Mouse (Mus musculus): ENCODE data around the gene Ppp6r2. TPM values are rescaled to one million over a fixed set of nuclear protein-coding genes. Genes with fewer than 3 reads are reported as not detected.

Ppp6r2 gene
- polyA plus RNA-seq, 1 experiment from 2014 or later, result 18.2 TPM

GRCm38 (mm10) chr15:89288227-89288767 lies 76.9 kb downstream of the Ppp6r2 start:
- 85% methylated on average over 23 of the region's 23 CpGs for WGBS
- H3K27ac ChIP-seq (ENCODE audit: low read length), result no peak overlapping the region
- 0 out of 2 replicates have a peak, but pooled peaks cover 7% of the 10 kb centered on the region for H3K4me1 ChIP-seq (ENCODE audit: control insufficient read depth, insufficient read depth, low read length)
- H3K9ac ChIP-seq (ENCODE audit: low read length), result no peak overlapping the region
- H3K4me2 ChIP-seq (ENCODE audit: low read depth, low read length), result no peak overlapping the region
- ATAC-seq (replicated peaks; ENCODE audit: extremely low read depth, insufficient read depth, low FRiP score), result peak; percentile 14; the same call in 1 of the 2 replicates
- H3K27me3 ChIP-seq (ENCODE audit: control insufficient read depth, insufficient read depth, low read length), result no peaks in the 10 kb centered on the region
- H3K36me3 ChIP-seq (ENCODE audit: control insufficient read depth, insufficient read depth), result peaks cover 54% of the 10 kb centered on the region
- no peaks in the 10 kb centered on the region for H3K9me3 ChIP-seq (replicated peaks; ENCODE audit: control insufficient read depth, low read length)
- no peak overlapping the region for H3K4me3 ChIP-seq (ENCODE audit: low read length)

- no peak overlapping the region for H3K4me2 ChIP-seq (ENCODE audit: low read depth, low read length)
- H3K4me1 ChIP-seq (ENCODE audit: control insufficient read depth, insufficient read depth, low read length), result 0 out of 2 replicates have a peak, but pooled peaks cover 5% of the 10 kb centered on the region
- no peak for ATAC-seq (replicated peaks; ENCODE audit: extremely low read depth, insufficient read depth, low FRiP score)
- WGBS, result 92% methylated on average over 11 of the region's 11 CpGs
- peaks cover 58% of the 10 kb centered on the region for H3K36me3 ChIP-seq (ENCODE audit: control insufficient read depth, insufficient read depth)
- H3K9ac ChIP-seq (ENCODE audit: low read length), result no peak overlapping the region
- no peak overlapping the region for H3K4me3 ChIP-seq (ENCODE audit: low read length)
- H3K27me3 ChIP-seq (ENCODE audit: control insufficient read depth, insufficient read depth, low read length), result no peaks in the 10 kb centered on the region
- no peak overlapping the region for H3K27ac ChIP-seq (ENCODE audit: low read length)
- H3K9me3 ChIP-seq (replicated peaks; ENCODE audit: control insufficient read depth, low read length), result no peaks in the 10 kb centered on the region
Observed at GRCm38 (mm10) chr15:89289455-89289854, 78.1 kb downstream of the Ppp6r2 start.

- Histone ChIP-seq H3K9ac (ENCODE audit: low read length) (no peak overlapping the region), H3K27ac (ENCODE audit: low read length) (no peak overlapping the region), H3K9me3 (replicated peaks; ENCODE audit: control insufficient read depth, low read length) (no peaks in the 10 kb centered on the region), H3K4me3 (ENCODE audit: low read length) (no peak overlapping the region), H3K4me2 (ENCODE audit: low read depth, low read length) (no peak overlapping the region), H3K36me3 (ENCODE audit: control insufficient read depth, insufficient read depth) (peaks cover 63% of the 10 kb centered on the region), H3K27me3 (ENCODE audit: control insufficient read depth, insufficient read depth, low read length) (no peaks in the 10 kb centered on the region), H3K4me1 (ENCODE audit: control insufficient read depth, insufficient read depth, low read length) (peaks cover 6% of the 10 kb centered on the region)
- no peak for ATAC-seq (replicated peaks; ENCODE audit: extremely low read depth, insufficient read depth, low FRiP score)
- WGBS, result 83% methylated on average over 3 of the region's 3 CpGs
Observed at GRCm38 (mm10) chr15:89291521-89291920, 80.2 kb downstream of the Ppp6r2 start.

GRCm38 (mm10) chr15:89292795-89293194 lies 81.4 kb downstream of the Ppp6r2 start:
- H3K27ac ChIP-seq (ENCODE audit: low read length), result no peak overlapping the region
- H3K36me3 ChIP-seq (ENCODE audit: control insufficient read depth, insufficient read depth), result peaks cover 58% of the 10 kb centered on the region
- H3K27me3 ChIP-seq (ENCODE audit: control insufficient read depth, insufficient read depth, low read length), result no peaks in the 10 kb centered on the region
- WGBS, result 53% methylated on average over 2 of the region's 2 CpGs
- no peak overlapping the region for H3K4me2 ChIP-seq (ENCODE audit: low read depth, low read length)
- H3K9ac ChIP-seq (ENCODE audit: low read length), result no peak overlapping the region
- no peak overlapping the region for H3K4me3 ChIP-seq (ENCODE audit: low read length)
- ATAC-seq (replicated peaks; ENCODE audit: extremely low read depth, insufficient read depth, low FRiP score), result no peak
- H3K9me3 ChIP-seq (replicated peaks; ENCODE audit: control insufficient read depth, low read length), result no peaks in the 10 kb centered on the region
- peaks cover 9% of the 10 kb centered on the region for H3K4me1 ChIP-seq (ENCODE audit: control insufficient read depth, insufficient read depth, low read length)

- no peak overlapping the region for H3K4me2 ChIP-seq (ENCODE audit: low read depth, low read length)
- no peak overlapping the region for H3K27ac ChIP-seq (ENCODE audit: low read length)
- H3K9me3 ChIP-seq (replicated peaks; ENCODE audit: control insufficient read depth, low read length), result no peaks in the 10 kb centered on the region
- H3K4me1 ChIP-seq (ENCODE audit: control insufficient read depth, insufficient read depth, low read length), result peaks cover 9% of the 10 kb centered on the region
- 94% methylated on average over 10 of the region's 10 CpGs for WGBS
- no peak overlapping the region for H3K9ac ChIP-seq (ENCODE audit: low read length)
- H3K27me3 ChIP-seq (ENCODE audit: control insufficient read depth, insufficient read depth, low read length), result no peaks in the 10 kb centered on the region
- H3K36me3 ChIP-seq (ENCODE audit: control insufficient read depth, insufficient read depth), result peaks cover 51% of the 10 kb centered on the region
- ATAC-seq (replicated peaks; ENCODE audit: extremely low read depth, insufficient read depth, low FRiP score), result no peak
- no peak overlapping the region for H3K4me3 ChIP-seq (ENCODE audit: low read length)
Observed at GRCm38 (mm10) chr15:89293778-89294177, 82.4 kb downstream of the Ppp6r2 start.

- Histone ChIP-seq H3K9me3 (replicated peaks; ENCODE audit: control insufficient read depth, low read length) (no peaks in the 10 kb centered on the region), H3K4me3 (ENCODE audit: low read length) (no peak overlapping the region), H3K27ac (ENCODE audit: low read length) (no peak overlapping the region), H3K4me1 (ENCODE audit: control insufficient read depth, insufficient read depth, low read length) (peaks cover 9% of the 10 kb centered on the region), H3K27me3 (ENCODE audit: control insufficient read depth, insufficient read depth, low read length) (no peaks in the 10 kb centered on the region), H3K9ac (ENCODE audit: low read length) (no peak overlapping the region), H3K36me3 (ENCODE audit: control insufficient read depth, insufficient read depth) (peaks cover 52% of the 10 kb centered on the region), H3K4me2 (ENCODE audit: low read depth, low read length) (no peak overlapping the region)
- 80% methylated on average over 8 of the region's 8 CpGs for WGBS
- ATAC-seq (replicated peaks; ENCODE audit: extremely low read depth, insufficient read depth, low FRiP score), result no peak
Observed at GRCm38 (mm10) chr15:89295580-89296165, 84.3 kb downstream of the Ppp6r2 start.

- peak; percentile 60; the same call in 1 of the 2 replicates for ATAC-seq (replicated peaks; ENCODE audit: extremely low read depth, insufficient read depth, low FRiP score)
- WGBS, result 14% methylated on average over 1 of the region's 1 CpGs
- H3K9ac ChIP-seq (ENCODE audit: low read length), result no peak overlapping the region
Observed at GRCm38 (mm10) chr15:89296465-89296864, 85.1 kb downstream of the Ppp6r2 start.

GRCm38 (mm10) chr15:89297695-89298094 lies 86.3 kb downstream of the Ppp6r2 start:
- Histone ChIP-seq H3K27ac (ENCODE audit: low read length) (no peak overlapping the region), H3K36me3 (ENCODE audit: control insufficient read depth, insufficient read depth) (peaks cover 61% of the 10 kb centered on the region), H3K9ac (ENCODE audit: low read length) (no peak overlapping the region), H3K27me3 (ENCODE audit: control insufficient read depth, insufficient read depth, low read length) (no peaks in the 10 kb centered on the region), H3K4me3 (ENCODE audit: low read length) (no peak overlapping the region), H3K4me1 (ENCODE audit: control insufficient read depth, insufficient read depth, low read length) (peaks cover 9% of the 10 kb centered on the region), H3K9me3 (replicated peaks; ENCODE audit: control insufficient read depth, low read length) (no peaks in the 10 kb centered on the region), H3K4me2 (ENCODE audit: low read depth, low read length) (no peak overlapping the region)
- WGBS, result 91% methylated on average over 2 of the region's 2 CpGs
- ATAC-seq (replicated peaks; ENCODE audit: extremely low read depth, insufficient read depth, low FRiP score), result no peak

More at GRCm38 (mm10) chr15:89296465-89296864, 85.1 kb downstream of the Ppp6r2 start:
- H3K27ac ChIP-seq (ENCODE audit: low read length), result no peak overlapping the region; the same call in 1 of the 2 replicates
- no peak overlapping the region for H3K4me2 ChIP-seq (ENCODE audit: low read depth, low read length)
- H3K4me3 ChIP-seq (ENCODE audit: low read length), result no peak overlapping the region
- H3K36me3 ChIP-seq (ENCODE audit: control insufficient read depth, insufficient read depth), result peaks cover 60% of the 10 kb centered on the region
- no peaks in the 10 kb centered on the region for H3K27me3 ChIP-seq (ENCODE audit: control insufficient read depth, insufficient read depth, low read length)
- no peaks in the 10 kb centered on the region for H3K9me3 ChIP-seq (replicated peaks; ENCODE audit: control insufficient read depth, low read length)
- H3K4me1 ChIP-seq (ENCODE audit: control insufficient read depth, insufficient read depth, low read length), result peaks cover 9% of the 10 kb centered on the region

GRCm38 (mm10) chr15:89300180-89300579 lies 88.8 kb downstream of the Ppp6r2 start:
- Histone ChIP-seq H3K4me2 (ENCODE audit: low read depth, low read length) (no peak overlapping the region), H3K9ac (ENCODE audit: low read length) (no peak overlapping the region), H3K4me3 (ENCODE audit: low read length) (no peak overlapping the region), H3K36me3 (ENCODE audit: control insufficient read depth, insufficient read depth) (peaks cover 60% of the 10 kb centered on the region), H3K9me3 (replicated peaks; ENCODE audit: control insufficient read depth, low read length) (no peaks in the 10 kb centered on the region), H3K27me3 (ENCODE audit: control insufficient read depth, insufficient read depth, low read length) (no peaks in the 10 kb centered on the region), H3K27ac (ENCODE audit: low read length) (no peak overlapping the region), H3K4me1 (ENCODE audit: control insufficient read depth, insufficient read depth, low read length) (peaks cover 9% of the 10 kb centered on the region)
- 92% methylated on average over 13 of the region's 13 CpGs for WGBS
- ATAC-seq (replicated peaks; ENCODE audit: extremely low read depth, insufficient read depth, low FRiP score), result no peak

Data from heart, embryonic 16.5 days (tissue).